Comparison of ENCODE assay signal across 35 mouse cellular contexts in the genomic region with DNA sequence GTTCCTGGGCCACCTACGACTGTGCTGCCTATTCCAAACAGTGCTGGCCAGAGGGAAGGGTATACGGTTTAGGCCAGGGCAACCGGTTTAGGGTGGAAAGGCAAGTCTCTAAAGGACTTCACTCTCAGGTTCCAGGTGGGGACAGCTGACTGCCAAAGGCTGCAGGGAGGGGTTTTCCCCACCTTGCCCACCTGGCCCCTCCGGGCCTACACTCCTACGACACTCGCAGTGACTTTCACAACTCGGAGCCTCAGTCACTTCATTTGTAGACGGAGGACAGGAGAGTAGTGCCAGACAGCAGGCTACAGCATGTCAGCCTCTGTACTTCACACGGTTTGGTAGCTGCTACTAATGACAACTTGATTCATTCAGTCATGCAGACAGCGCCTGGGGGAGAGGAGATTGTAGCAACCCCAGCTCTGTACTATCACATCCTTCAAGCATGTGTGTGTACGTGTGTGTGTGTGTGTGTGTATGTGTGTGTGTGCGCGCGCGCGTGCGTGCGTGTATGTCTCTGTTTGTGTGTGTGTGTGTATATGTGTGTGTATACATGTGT. TPM values are rescaled to one million over a fixed set of nuclear protein-coding genes. Genes with fewer than 3 reads are reported as not detected.
DNase-seq lines count a peak whose midpoint lies in the region; ATAC-seq and TF ChIP-seq lines count a peak whose summit lies in the region.
"Had no signal": no experiment of that assay in that cellular context is flagged by ENCODE, and none has a peak within 500 bp of the region (broad histone marks: within the 10 kb centered on the region; RNA-seq: fewer than 3 reads in every experiment).

No protein-coding gene starts in this region.

- WGBS in kidney, embryonic 15.5 days = 74% methylated on average over 18 of the region's 18 CpGs
- 66% methylated on average over 18 of the region's 18 CpGs for WGBS in lung, postnatal 0 days
- 79% methylated on average over 18 of the region's 18 CpGs for WGBS in embryonic facial prominence, embryonic 13.5 days
- WGBS in limb, embryonic 13.5 days = 78% methylated on average over 18 of the region's 18 CpGs

- TF ChIP-seq CTCF in lung, postnatal 0 days (IDR thresholded peaks at IDR 0.05) = no peak

- H3K36me3 ChIP-seq in kidney, embryonic 15.5 days = no peaks in the 10 kb centered on the region
- no peaks in the 10 kb centered on the region for H3K36me3 ChIP-seq in lung, postnatal 0 days (ENCODE audit: insufficient read depth, low read length)
- no peaks in the 10 kb centered on the region for H3K36me3 ChIP-seq in embryonic facial prominence, embryonic 13.5 days
- no peaks in the 10 kb centered on the region for H3K36me3 ChIP-seq in limb, embryonic 13.5 days
- H3K36me3 ChIP-seq: forebrain, embryonic 15.5 days; hindbrain, embryonic 10.5 days; hindbrain, embryonic 15.5 days; midbrain, embryonic 12.5 days; neural tube, embryonic 13.5 days; stomach, embryonic 15.5 days had no signal

- H3K9me3 ChIP-seq in kidney, embryonic 15.5 days (replicated peaks) = no peaks in the 10 kb centered on the region
- no peaks in the 10 kb centered on the region for H3K9me3 ChIP-seq in lung, postnatal 0 days (ENCODE audit: low read length)
- H3K9me3 ChIP-seq in embryonic facial prominence, embryonic 13.5 days = no peaks in the 10 kb centered on the region
- H3K9me3 ChIP-seq in limb, embryonic 13.5 days = no peaks in the 10 kb centered on the region
- H3K9me3 ChIP-seq: forebrain, embryonic 15.5 days; hindbrain, embryonic 10.5 days; hindbrain, embryonic 15.5 days; midbrain, embryonic 12.5 days; neural tube, embryonic 13.5 days; stomach, embryonic 15.5 days had no signal

- H3K9ac ChIP-seq in kidney, embryonic 15.5 days = no peak overlapping the region
- no peak overlapping the region for H3K9ac ChIP-seq in lung, postnatal 0 days (replicated peaks; ENCODE audit: low read depth)
- H3K9ac ChIP-seq in embryonic facial prominence, embryonic 13.5 days = no peak overlapping the region
- H3K9ac ChIP-seq in limb, embryonic 13.5 days = no peak overlapping the region
- H3K9ac ChIP-seq: forebrain, embryonic 15.5 days; hindbrain, embryonic 15.5 days; midbrain, embryonic 12.5 days; neural tube, embryonic 13.5 days; stomach, embryonic 15.5 days had no signal

- no peak for TF ChIP-seq EP300 in lung, postnatal 0 days (IDR thresholded peaks at IDR 0.05)

- DNase-seq in kidney, postnatal 36 days = no peak
- DNase-seq in lung, postnatal 0 days (ENCODE audit: low spot score) = no peak
- no peak for DNase-seq in lung, postnatal 14 days
- no peak for DNase-seq in gastrocnemius, postnatal 14 days
- DNase-seq: adrenal gland, postnatal 25 days; cerebellum, adult 11-12 months; cerebellum, postnatal 14 days; gastrocnemius, postnatal 36 days; heart, postnatal 14 days; kidney, adult 11 months; layer of hippocampus, postnatal 36 days; left cerebral cortex, postnatal 4 days; lung, postnatal 10 days; right cerebral cortex, postnatal 14 days; thymus, adult 18-20 months; thymus, postnatal 25 days had no signal

- H3K4me2 ChIP-seq in kidney, embryonic 15.5 days = no peak overlapping the region
- H3K4me2 ChIP-seq in lung, postnatal 0 days (replicated peaks; ENCODE audit: low read depth, low read length) = no peak overlapping the region
- no peak overlapping the region for H3K4me2 ChIP-seq in embryonic facial prominence, embryonic 13.5 days
- no peak overlapping the region for H3K4me2 ChIP-seq in limb, embryonic 13.5 days (replicated peaks)
- H3K4me2 ChIP-seq: forebrain, embryonic 15.5 days; hindbrain, embryonic 15.5 days; liver, embryonic 11.5 days; midbrain, embryonic 12.5 days; neural tube, embryonic 13.5 days; stomach, embryonic 15.5 days had no signal

- intact Hi-C loops in gastrocnemius, postnatal 14 days (cut with DNase I; ENCODE audit: low total_unique reads) = no loop called here

- 0 out of 2 replicates have a peak overlapping the region, but pooled peaks have one; percentile 0 for H3K27ac ChIP-seq in kidney, embryonic 15.5 days
- no peak overlapping the region for H3K27ac ChIP-seq in lung, postnatal 0 days (ENCODE audit: low read length)
- H3K27ac ChIP-seq in embryonic facial prominence, embryonic 13.5 days = peak overlapping the region; percentile 13; the same call in 1 of the 2 replicates
- H3K27ac ChIP-seq in limb, embryonic 13.5 days = 0 out of 2 replicates have a peak overlapping the region, but pooled peaks have one; percentile 10
- H3K27ac ChIP-seq: forebrain, embryonic 15.5 days; hindbrain, embryonic 10.5 days; hindbrain, embryonic 15.5 days; midbrain, embryonic 12.5 days; neural tube, embryonic 13.5 days; stomach, embryonic 15.5 days had no signal

- no peaks in the 10 kb centered on the region for H3K27me3 ChIP-seq in kidney, embryonic 15.5 days
- no peaks in the 10 kb centered on the region for H3K27me3 ChIP-seq in lung, postnatal 0 days (replicated peaks; ENCODE audit: insufficient read depth, low read length)
- no peaks in the 10 kb centered on the region for H3K27me3 ChIP-seq in embryonic facial prominence, embryonic 13.5 days
- no peaks in the 10 kb centered on the region for H3K27me3 ChIP-seq in limb, embryonic 13.5 days
- H3K27me3 ChIP-seq: forebrain, embryonic 15.5 days; hindbrain, embryonic 15.5 days; midbrain, embryonic 12.5 days; neural tube, embryonic 13.5 days; stomach, embryonic 15.5 days had no signal

- H3K4me3 ChIP-seq in kidney, embryonic 15.5 days (replicated peaks) = no peak overlapping the region
- no peak overlapping the region for H3K4me3 ChIP-seq in lung, postnatal 0 days (ENCODE audit: low read depth, low read length)
- H3K4me3 ChIP-seq in embryonic facial prominence, embryonic 13.5 days = no peak overlapping the region
- H3K4me3 ChIP-seq in limb, embryonic 13.5 days = no peak overlapping the region
- H3K4me3 ChIP-seq: forebrain, embryonic 15.5 days; hindbrain, embryonic 10.5 days; hindbrain, embryonic 15.5 days; midbrain, embryonic 12.5 days; neural tube, embryonic 13.5 days; stomach, embryonic 15.5 days had no signal

- no peak for ATAC-seq in kidney, embryonic 15.5 days (replicated peaks; ENCODE audit: low FRiP score)
- ATAC-seq in lung, postnatal 0 days = 0 out of 2 replicates have a peak, but pooled peaks have one; percentile 12
- peak; percentile 56; the same call in 1 of the 2 replicates for ATAC-seq in embryonic facial prominence, embryonic 13.5 days (ENCODE audit: insufficient number of reproducible peaks, insufficient read depth, low FRiP score, low TSS enrichment, low read depth)
- no peak for ATAC-seq in limb, embryonic 13.5 days (ENCODE audit: low FRiP score, low read depth)
- no peak for ATAC-seq in monocyte, adult 5-6 weeks (replicated peaks; ENCODE audit: insufficient number of reproducible peaks, low FRiP score, low TSS enrichment, poor library complexity, severe bottlenecking)
- ATAC-seq: CD4-positive, CD25-positive, alpha-beta regulatory T cell, adult 4 months; forebrain, embryonic 15.5 days; inflammation-experienced regulatory T-cells, adult 6 months had no signal

- H3K4me1 ChIP-seq in kidney, embryonic 15.5 days = peaks cover 24% of the 10 kb centered on the region
- H3K4me1 ChIP-seq in lung, postnatal 0 days (ENCODE audit: insufficient read depth, low read depth, low read length) = peaks cover 20% of the 10 kb centered on the region
- H3K4me1 ChIP-seq in embryonic facial prominence, embryonic 13.5 days = peaks cover 33% of the 10 kb centered on the region
- peaks cover 25% of the 10 kb centered on the region for H3K4me1 ChIP-seq in limb, embryonic 13.5 days
- H3K4me1 ChIP-seq: neural tube, embryonic 13.5 days had no signal

RNA-seq across cellular contexts. Expression of a gene that starts 20.6 kb away (rescaled TPM):
- 14.5 and 18.5 TPM in 2 replicates for polyA plus RNA-seq in kidney, embryonic 15.5 days (2015; fragmentation: Nextera tagmentation; extraction: Ambion mirVana)
- polyA plus RNA-seq in lung, postnatal 0 days (2015; fragmentation: Nextera tagmentation; extraction: Ambion mirVana) = 21.8 and 22.7 TPM in 2 replicates
- 12.3 and 15.2 TPM in 2 replicates for polyA plus RNA-seq in embryonic facial prominence, embryonic 13.5 days (2015; fragmentation: Nextera tagmentation; extraction: Ambion mirVana)
- polyA plus RNA-seq in limb, embryonic 13.5 days (2015; fragmentation: Nextera tagmentation; extraction: Ambion mirVana) = 12.0 and 13.2 TPM in 2 replicates
- 9.8 to 19.1 TPM (median 12.6 TPM) in 3 replicates for total RNA-seq in monocyte, adult 5-6 weeks (2017)
- total RNA-seq in gastrocnemius, postnatal 14 days (2021) = 1 to 10 TPM; 8.5 to 9.0 TPM

RNA-seq across cellular contexts. Expression of a gene that starts 38.3 kb away (rescaled TPM):
- 785 and 879 TPM in 2 replicates for polyA plus RNA-seq in kidney, embryonic 15.5 days (2015; fragmentation: Nextera tagmentation; extraction: Ambion mirVana)
- 400 and 463 TPM in 2 replicates for polyA plus RNA-seq in lung, postnatal 0 days (2015; fragmentation: Nextera tagmentation; extraction: Ambion mirVana)
- polyA plus RNA-seq in embryonic facial prominence, embryonic 13.5 days (2015; fragmentation: Nextera tagmentation; extraction: Ambion mirVana) = 644 and 681 TPM in 2 replicates
- 622 and 628 TPM in 2 replicates for polyA plus RNA-seq in limb, embryonic 13.5 days (2015; fragmentation: Nextera tagmentation; extraction: Ambion mirVana)
- total RNA-seq in monocyte, adult 5-6 weeks (2017) = 289 to 531 TPM (median 434 TPM) in 3 replicates
- total RNA-seq in gastrocnemius, postnatal 14 days (2021) = 100 to 1,000 TPM; 816 to 919 TPM

RNA-seq across cellular contexts. Expression of a gene that starts 42.9 kb away (rescaled TPM):
- polyA plus RNA-seq in kidney, embryonic 15.5 days (2015; fragmentation: Nextera tagmentation; extraction: Ambion mirVana) = 0.47 and 0.57 TPM in 2 replicates
- 0.02 and 0.05 TPM in 2 replicates for polyA plus RNA-seq in lung, postnatal 0 days (2015; fragmentation: Nextera tagmentation; extraction: Ambion mirVana)
- polyA plus RNA-seq in embryonic facial prominence, embryonic 13.5 days (2015; fragmentation: Nextera tagmentation; extraction: Ambion mirVana) = 0.34 and 1.1 TPM in 2 replicates
- 0.68 and 0.98 TPM in 2 replicates for polyA plus RNA-seq in limb, embryonic 13.5 days (2015; fragmentation: Nextera tagmentation; extraction: Ambion mirVana)
- total RNA-seq in monocyte, adult 5-6 weeks (2017) = 0.29 TPM in 1 of 3 replicates, not detected in the others
- total RNA-seq in gastrocnemius, postnatal 14 days (2021) = under 1 TPM; 0.31 to 0.38 TPM
- total RNA-seq: adrenal gland, postnatal 25 days; gastrocnemius, postnatal 36 days had no signal
- polyA plus RNA-seq: CD4-positive, CD25-positive, alpha-beta regulatory T cell, adult 4 months had no signal

RNA-seq across cellular contexts. Expression of a gene that starts 52.6 kb away (rescaled TPM):
- not detected in 2 replicates for polyA plus RNA-seq in kidney, embryonic 15.5 days (2015; fragmentation: Nextera tagmentation; extraction: Ambion mirVana)
- polyA plus RNA-seq in lung, postnatal 0 days (2015; fragmentation: Nextera tagmentation; extraction: Ambion mirVana) = not detected in 2 replicates
- polyA plus RNA-seq in embryonic facial prominence, embryonic 13.5 days (2015; fragmentation: Nextera tagmentation; extraction: Ambion mirVana) = not detected in 2 replicates
- not detected in 2 replicates for polyA plus RNA-seq in limb, embryonic 13.5 days (2015; fragmentation: Nextera tagmentation; extraction: Ambion mirVana)
- total RNA-seq in monocyte, adult 5-6 weeks (2017) = not detected in 3 replicates
- total RNA-seq in gastrocnemius, postnatal 14 days (2021) = not detected
- total RNA-seq: adrenal gland, postnatal 25 days; gastrocnemius, adult 18-20 months; gastrocnemius, postnatal 36 days; layer of hippocampus, postnatal 36 days; left cerebral cortex, postnatal 4 days; megakaryocyte, adult 5-6 weeks had no signal
- polyA plus RNA-seq: CD4-positive, CD25-positive, alpha-beta regulatory T cell, adult 4 months; forebrain, embryonic 15.5 days; hindbrain, embryonic 10.5 days; hindbrain, embryonic 15.5 days; inflammation-experienced regulatory T-cells, adult 6 months; kidney, embryonic 16.5 days; large intestine, adult 2 months; liver, embryonic 11.5 days; midbrain, embryonic 12.5 days; midbrain, postnatal 0 days; neural tube, embryonic 13.5 days; small intestine, adult 2 months; stomach, embryonic 15.5 days had no signal

Comparison
In these comparisons a context has a peak if more than half of its experiments do, and no peak if none do; other contexts are left out.
1. ATAC-seq: peak in lung, postnatal 0 days (single experiment) and embryonic facial prominence, embryonic 13.5 days (single experiment); none in kidney, embryonic 15.5 days (single experiment), limb, embryonic 13.5 days (single experiment) and monocyte, adult 5-6 weeks (single experiment).